Mouse (Mus musculus) brain, adult 2 months (tissue): ENCODE measurements at regions not wholly inside any gene's neighbourhood (a gene's known extent, or its start where the extent isn't known, plus 50 kb on each side); places are given as distances from the start of the nearest gene placed in this dataset.
"Not testable (repeated sequence)": the region's sequence is repeated elsewhere in the genome, so short reads cannot be mapped to it uniquely, and the experiment has no call there.

Source experiments
- DNase-seq: peaks from one replicate; pipeline ENCODE4 v3.0.0; 2011; ENCODE audit warnings: low read depth, low spot score

DNA sequence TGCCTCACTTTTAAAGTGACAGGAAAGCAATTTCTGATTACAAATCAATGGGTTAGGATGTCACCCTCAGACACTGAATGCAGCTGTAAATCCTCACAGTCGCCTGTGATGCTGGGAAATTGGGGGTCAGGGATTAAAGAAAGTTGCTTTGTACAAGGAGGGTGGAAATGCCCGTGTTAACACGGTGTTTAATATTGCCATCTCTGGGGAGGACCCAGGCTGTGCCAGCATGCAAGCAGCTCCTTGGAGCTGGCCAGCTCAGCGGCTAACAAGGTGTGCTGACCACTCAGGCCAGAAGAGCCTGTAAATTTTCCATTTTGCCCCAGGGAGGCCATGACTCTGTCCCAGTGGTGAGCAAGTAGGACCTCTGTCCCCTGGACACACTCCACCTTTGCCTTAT lies 522.5 kb upstream of the Sall1 start:
- DNase-seq = no peak

DNA sequence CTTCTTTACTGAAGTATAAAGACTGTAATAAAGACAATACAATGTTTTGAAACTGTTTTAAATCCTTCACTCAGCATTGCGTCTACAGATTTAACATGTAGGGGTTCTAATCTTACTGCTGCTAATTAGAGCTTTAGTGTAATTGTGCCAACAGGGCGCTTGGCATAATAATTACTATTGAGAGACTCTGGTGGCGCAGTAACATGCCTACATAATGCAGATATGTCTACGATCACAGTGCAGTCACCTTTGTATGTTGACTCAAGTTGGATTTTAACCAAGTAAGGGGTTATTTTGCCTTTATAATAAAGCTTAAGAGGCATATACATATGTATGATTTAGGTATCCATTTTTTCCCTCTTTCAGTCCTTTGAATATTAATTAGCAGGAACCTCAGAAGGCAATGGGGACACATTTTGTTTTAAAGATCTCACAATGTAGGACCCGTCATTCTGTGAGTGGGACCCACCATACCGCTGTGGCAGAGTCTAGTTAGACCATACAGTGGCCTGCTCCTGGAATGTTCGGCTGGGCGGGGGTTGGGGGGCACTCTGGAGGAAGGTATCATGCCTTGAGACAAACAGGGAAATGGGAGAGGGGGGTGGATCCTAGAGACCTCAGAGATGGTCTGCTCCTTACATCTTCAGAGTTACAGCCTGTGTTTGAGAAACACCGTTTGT lies 521.3 kb upstream of the Sall1 start:
- peak; percentile 39 for DNase-seq

DNA sequence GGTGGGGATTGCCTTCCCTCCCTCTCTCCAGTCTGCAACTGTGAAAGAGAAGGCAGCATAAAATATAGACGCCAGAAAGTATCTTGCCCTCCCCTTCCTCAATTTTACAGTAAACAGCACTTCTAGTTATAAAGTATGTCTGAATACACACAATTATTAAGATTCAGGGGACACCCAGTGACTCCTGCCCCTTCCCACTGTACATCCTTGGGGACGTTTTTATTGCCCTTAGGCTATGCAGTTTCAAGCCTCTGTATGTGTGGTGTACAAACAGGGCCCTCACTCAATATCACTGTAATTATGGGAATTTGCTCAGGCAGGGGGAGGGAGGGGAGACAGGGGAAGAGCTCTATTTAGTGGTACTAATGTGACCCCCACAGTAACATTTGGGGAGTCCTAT lies 519.6 kb upstream of the Sall1 start:
- DNase-seq = no peak

DNA sequence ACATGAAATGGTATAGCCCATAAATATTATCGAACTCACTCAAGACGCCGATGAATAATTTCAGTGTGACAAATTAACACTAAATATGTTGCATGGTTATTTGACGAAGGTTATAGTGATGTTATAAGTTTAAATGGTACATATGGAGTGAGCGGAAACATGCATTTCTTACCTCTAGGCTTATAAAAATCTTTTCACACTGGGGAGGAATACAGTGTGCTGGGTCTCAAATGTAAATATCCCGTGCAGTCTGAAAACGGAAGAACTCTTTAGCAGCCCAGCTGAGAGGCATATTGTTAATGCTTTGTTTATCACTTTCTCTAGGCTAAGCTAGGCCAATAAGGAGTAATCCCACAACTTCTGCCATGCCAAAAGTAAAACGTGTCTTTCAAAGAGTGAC lies 518.6 kb upstream of the Sall1 start:
- DNase-seq = no peak

DNA sequence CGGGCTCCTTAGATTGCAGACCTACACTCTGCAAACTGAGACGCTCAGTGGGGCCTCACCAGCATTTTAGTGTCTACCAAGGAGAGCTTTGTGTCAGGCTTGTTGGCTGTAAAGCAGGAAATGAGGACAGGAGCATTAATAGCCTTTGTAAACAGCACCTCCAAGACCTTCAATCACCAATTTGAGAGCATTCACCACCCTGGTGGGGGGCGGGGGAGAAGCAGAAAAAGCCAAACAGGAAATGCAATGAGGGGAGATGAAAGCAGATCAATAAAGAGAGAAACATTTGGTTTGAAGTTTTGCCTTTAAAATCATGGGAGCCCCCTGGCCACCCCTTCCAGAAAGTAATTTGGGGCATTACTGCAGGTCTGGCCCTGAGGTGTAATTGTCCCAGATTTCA lies 497.3 kb upstream of the Sall1 start:
- DNase-seq = no peak

DNA sequence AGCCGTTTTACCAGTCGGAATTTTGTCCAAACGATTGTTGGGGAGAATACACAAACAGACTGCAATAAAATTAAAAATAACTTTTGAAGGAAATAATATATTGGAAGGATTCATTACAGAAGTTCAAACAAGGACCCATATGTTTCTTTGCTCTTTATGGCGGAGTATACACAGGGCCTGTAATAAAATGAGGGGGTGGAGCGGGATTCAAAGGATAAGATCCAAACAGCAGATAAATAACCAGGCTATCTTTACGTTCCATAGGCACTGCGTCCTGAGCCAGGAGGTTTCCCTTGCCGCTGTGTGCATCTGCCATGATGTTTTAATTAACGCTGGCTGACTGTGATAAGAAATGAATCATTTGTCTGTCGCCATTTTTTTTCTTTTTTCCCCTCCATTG lies 490.6 kb upstream of the Sall1 start:
- no peak for DNase-seq

DNA sequence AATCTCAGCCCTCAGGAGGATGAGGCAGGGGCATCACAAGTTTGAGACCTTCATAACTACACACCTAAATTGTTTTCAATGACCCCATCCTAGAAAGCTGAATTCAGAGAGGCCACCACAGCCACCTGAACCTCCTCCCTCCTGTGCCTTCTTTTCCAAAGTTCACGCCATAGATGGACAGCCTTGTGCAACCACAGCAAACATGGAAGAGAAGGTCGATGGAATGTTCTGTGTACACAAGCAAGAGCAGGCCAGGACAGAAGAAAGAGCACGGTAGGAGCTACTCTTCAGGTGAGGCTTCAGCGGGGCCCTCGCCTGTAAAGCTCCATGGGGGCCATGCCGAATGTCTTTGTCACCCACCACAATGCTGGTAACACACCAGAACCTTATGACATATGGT lies 481.1 kb upstream of the Sall1 start:
- no peak for DNase-seq

DNA sequence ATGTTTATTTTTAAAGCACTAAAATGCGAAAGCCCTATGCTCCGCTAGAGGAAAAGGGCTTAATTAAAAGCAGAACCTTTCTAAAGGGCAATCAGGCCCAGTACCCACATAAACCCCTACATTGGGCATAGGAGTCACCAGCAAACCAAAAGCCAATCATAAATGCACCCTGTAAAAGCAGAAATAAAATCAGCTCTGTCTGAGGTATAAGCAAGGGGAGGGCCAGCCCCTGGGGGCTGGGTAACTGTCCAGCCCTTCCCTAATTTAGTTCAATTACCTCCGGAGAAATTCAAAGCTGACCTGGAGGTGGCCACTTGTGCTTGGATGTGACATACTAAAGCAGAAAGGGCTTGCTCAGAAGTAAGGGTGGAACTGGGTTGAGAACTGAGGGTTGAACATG lies 479.4 kb upstream of the Sall1 start:
- no peak for DNase-seq

DNA sequence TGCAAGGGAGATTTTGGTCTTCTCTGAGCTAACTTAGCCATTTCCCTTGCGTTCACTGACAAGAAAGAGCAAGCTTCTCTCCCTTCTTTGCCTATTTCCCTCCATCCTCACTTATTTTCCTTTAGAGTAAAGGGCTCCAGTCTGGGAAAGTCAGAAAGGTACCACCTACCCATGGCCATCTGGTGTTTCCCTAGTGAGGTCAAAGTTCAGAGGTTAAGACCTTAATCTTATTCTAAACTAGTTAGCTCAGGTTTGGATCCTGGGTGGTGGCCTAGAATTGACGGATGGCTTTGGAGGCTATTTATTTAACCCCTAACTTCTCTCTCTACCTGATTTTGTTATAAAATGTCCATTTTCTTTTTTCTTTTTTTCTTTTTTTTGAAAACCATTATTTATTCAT lies 472.6 kb upstream of the Sall1 start:
- no peak for DNase-seq

DNA sequence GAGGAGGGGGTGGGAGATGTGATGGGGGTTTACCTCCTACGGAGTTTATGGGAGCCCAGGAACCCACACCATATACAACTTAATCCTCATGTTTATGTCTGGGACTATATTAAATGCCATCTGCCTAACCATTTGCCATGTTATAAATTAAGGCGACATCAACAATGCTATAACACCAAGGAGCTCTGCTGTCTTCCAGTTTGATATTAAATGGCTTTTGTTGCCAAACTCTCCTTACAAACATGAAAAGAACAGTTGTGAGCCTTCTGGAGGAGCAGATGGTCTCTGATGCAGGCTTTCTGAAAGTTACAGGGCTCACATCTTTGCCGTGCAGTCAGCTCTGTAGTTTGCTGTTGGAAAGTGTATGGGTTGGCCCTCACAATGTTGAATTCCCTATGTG lies 470.3 kb upstream of the Sall1 start:
- DNase-seq = peak; percentile 76

DNA sequence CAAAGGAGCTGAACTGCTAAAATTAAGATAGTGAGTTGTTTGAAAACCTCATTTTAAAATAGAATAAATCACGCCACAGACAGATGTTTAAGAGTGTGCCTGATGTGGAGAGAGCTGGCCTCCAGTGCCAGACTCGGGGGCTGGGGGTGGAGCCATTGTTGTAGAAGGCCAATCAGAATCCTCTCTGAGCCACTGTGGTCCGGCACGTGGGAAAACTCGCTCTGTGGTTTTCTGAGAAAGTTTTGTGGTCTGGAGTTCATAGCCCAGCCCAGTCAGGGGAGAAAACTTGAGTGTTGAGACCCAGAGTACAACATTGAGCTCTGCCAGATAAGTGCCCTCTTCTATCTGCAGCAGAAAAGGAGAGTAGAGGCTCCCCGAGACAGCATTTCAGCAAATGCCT lies 463.7 kb upstream of the Sall1 start:
- no peak for DNase-seq

DNA sequence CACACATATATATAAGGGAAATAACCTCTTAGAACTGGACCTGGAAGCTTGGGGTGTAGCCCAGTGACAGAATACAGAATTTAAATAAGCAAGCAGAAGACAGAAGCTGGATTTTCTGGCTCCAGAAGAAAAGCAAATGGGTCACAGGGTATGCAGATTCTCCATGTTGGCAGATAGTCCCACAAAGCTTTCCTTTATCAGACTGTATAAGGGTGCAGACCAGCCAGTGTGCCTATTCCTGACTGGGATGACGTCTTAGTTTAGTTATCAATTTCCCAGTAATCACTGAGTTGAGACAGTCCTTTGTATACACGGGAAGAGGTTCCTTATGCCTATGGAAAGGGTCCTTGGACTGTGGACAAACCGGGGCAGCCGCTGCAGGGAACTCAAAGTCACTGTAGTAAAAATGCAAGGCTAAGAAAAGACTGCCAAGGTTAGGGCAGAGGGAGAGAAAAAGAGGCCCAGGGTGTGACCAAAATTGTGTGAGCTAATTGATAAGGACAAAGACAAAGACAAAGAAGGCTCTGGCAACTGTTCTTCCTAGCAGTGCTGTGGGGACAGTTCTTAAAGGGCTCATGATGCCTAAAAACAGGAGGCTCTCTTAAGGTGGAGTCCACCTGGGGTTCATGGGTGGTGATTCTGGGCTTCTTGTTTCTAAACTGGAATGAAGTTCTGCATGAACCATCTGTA lies 459.7 kb upstream of the Sall1 start:
- DNase-seq = no peak

DNA sequence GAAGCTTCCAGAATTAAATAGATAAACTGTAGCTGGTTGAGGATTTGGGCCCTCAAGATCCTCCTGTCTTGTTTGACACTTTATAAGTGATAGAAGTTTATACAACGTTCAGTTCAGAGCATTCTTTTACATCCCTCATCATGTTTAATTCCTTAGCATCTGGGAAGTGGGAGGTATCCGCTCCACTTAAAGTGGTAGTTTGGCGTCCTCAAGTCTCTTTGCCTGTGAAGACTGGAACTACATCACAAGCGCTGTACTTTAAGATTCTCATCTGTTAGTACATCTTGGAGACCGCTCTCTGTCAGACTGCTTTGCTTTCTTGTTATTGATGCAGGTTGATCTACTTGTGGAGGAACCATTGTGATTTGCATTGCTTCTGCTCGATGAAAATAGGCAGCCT lies 459.1 kb upstream of the Sall1 start:
- DNase-seq = peak; percentile 52

DNA sequence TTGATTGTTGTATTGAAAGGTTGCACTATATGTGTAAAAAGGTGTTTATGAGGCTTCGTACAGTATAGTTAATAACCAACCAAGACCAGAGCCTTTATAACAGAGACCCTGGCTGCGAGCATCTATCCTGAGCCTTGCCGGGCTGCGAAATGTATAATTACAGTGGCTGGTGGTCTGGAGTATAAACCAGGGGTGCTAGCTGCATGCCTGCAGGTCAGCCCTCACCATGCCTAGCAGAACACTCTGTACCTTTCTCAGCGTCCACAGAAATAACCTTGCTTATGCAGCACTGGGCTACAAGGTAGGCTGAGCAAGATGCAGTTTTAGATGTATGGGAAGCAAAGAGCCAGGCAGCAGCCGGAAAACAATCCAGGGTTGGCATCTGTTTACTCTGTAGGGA lies 457.8 kb upstream of the Sall1 start:
- no peak for DNase-seq

DNA sequence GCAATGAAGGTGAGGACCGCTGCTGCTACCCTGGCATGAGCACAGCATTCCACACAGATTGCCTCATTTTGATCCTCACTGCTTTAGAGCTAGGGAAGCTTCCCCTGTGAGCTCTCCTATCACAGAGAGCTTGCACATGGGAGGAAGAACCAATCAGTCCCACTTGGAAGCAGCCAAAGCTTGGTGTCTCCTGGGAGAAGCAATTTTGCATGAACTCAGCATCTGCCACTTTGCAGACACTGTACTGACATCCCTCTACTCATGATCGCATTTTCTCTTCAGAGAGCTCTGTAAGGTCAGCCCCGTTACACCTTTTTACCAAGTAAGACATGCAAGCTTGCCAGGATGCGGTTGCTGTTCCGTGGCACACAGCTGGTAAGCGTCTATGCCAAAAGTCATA lies 455.9 kb upstream of the Sall1 start:
- no peak for DNase-seq

DNA sequence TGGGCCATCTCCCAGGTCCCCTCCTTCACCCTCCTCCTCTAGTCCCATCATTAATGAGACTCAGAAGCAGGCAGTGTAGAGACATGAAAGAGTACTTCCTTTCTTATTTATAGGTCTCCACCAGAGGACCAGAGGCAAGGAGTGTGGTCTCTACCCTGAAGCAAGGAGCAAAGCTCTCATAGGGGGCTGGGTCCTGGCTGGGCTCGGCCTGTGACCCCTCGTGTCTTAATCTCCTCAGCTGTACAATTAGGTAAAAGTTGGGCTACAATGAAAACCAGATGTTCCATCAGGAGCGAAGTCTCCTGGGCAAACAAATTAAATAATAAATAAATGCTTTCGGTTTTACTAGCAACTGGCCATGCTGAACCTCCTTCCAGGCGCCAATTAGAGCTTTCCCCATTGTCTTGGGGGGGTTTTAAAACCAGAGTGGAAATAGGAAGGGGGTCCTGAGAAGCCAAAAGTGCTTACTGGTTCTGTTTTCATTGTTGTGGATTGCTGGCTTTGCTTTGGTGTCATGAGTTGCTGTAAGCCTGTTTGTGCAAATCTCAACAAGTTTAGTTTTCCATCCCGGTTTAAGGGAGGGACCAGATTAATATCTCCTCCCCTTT lies 454.2 kb upstream of the Sall1 start:
- DNase-seq = no peak

DNA sequence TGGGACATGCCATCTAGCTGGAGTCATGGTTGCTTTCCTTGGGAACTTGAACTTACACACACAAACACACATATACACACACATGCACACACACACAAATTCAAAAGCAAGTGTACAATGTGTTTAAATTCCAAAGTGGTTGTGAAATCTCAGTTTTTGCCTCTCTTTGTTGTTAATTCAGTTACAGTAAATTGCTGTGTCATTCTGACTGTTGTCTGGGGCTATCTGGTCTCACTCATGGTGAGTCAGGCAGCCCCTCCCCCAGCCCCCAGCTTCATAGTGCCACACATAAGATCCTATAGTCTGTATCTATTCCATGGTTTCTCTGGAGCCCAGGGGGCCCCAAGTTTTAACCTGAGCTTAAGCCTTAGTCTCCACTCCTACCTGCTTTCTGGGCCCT lies 448.4 kb upstream of the Sall1 start:
- no peak for DNase-seq

DNA sequence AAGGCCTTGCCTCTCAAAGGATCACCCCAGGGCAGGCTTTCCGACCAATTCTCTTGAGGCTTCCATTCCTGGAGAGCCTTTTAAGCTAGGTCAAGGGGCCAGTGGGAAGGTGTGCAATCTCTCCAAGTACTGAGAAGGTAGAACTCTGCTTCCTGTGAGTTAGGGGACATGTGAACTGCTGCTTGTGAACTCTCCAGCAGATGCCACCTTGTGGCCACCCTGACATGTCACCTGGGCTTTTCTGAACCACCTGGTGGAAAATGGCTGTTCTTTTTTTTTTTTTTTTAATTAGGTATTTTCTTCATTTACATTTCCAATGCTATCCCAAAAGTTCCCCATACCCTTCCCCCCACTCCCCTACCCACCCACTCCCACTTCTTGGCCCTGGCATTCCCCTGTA lies 438.5 kb upstream of the Sall1 start:
- DNase-seq = not testable (repeated sequence)

DNA sequence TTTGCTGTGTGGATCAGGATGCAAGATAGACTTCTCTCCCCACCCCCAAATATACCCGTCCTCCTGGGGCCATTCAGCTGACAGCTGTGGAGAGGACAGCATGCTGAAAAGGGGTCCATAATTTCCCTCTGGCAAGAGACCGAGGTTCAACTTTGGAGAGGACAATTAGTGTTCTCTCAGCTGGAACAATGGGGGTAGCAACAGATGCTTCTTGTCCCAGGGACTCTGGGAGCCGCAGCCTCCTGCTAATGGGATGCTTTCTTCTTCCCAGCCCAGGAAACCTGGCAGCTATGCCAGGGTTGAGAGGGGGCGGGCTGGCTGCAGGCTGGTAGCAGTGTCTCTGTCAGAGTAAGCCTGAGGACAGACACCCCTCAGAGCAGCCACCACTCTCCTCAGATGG lies 433.0 kb upstream of the Sall1 start:
- DNase-seq = peak; percentile 37

DNA sequence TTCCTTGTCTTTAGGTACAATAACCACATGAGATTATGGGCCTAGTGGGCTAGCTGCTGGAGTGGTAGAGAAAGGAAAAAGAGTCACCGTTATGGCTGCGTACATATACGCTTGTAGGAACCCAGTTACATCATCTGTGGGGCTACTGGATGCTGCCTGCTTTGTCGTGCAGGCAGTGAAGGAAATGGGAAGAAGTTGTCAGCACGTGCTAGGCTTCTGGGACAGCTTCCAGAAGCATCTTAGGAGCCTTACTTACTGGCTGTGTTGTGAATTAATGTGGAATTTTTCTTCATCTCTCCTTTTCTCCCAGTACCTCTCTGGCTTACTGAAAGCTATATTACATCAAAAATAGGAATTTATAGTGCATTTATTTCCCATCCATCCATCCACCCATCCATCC lies 427.2 kb upstream of the Sall1 start:
- DNase-seq = no peak

DNA sequence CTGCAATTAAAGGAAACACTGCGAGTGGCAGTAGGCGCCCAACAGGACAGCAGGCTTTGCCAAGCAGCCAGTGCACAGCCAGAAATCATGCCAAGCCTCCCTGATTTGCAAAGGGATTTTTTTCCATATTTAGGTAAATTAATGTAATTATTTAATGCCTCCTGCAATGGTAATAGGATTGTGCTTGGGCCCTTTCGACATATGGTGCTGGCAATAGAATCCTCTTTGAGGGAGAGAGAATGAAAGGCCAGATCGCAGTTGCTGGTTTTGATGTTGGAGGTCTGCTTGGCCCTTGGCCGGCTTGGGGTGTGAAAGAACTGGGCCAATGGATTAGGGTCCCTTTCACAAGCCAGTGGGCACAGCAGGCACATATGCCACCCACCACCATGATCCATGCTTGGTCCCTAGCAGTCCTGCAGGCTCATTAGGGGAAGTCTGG lies 424.8 kb upstream of the Sall1 start:
- DNase-seq = peak; percentile 15

DNA sequence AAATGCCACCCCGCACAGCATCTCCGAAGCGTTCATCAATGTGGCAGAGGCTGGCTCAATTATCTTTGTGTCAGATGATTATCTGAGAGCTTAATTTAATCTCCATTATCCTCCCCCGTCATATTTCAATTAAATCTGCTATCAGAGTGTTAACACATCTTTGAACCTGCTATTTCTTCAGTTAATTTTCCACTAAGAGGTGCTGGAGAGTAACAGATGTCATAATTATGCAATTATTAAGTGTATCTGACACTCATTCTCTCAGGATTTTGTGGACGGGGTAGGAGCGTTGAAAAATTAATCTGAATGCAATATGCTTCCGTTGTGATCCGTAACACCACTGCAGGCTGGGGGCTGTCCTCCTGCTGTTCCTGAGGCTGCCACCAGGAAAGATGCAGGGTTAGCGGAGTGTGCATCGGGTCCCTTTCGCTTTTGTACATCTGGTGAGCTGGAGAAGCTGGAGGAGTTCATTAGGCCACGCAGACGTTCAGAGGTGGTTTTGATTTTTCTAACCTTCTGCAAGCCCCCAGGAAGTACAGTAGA lies 421.3 kb upstream of the Sall1 start:
- peak; percentile 6 for DNase-seq

DNA sequence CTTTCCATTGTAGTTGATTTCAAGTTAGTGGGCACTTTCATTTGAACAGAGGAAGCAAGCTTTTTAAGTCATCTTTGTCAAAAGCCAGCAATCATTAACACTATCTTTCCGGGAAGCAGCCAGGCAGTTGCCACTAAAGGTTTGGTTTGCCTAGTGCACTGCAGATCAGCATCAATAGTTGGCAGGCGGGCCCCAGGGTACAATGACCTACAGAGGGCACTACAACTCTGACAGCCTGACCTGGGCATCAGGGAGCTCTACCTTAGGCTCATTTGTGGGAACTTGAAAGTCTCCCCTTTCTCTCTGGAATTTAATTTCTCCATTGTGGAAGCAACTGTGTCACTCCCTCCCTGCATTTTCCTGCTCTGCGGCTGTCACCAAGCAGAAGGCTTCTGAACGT lies 412.6 kb upstream of the Sall1 start:
- DNase-seq = no peak
